Mouse (Mus musculus): ENCODE data around the gene Tns2. TPM values are rescaled to one million over a fixed set of nuclear protein-coding genes. Genes with fewer than 3 reads are reported as not detected.
"Not testable (repeated sequence)": the region's sequence is repeated elsewhere in the genome, so short reads cannot be mapped to it uniquely, and the experiment has no call there.

Tns2 gene
- polyA plus RNA-seq, 1 experiment = 42.5 TPM

DNA sequence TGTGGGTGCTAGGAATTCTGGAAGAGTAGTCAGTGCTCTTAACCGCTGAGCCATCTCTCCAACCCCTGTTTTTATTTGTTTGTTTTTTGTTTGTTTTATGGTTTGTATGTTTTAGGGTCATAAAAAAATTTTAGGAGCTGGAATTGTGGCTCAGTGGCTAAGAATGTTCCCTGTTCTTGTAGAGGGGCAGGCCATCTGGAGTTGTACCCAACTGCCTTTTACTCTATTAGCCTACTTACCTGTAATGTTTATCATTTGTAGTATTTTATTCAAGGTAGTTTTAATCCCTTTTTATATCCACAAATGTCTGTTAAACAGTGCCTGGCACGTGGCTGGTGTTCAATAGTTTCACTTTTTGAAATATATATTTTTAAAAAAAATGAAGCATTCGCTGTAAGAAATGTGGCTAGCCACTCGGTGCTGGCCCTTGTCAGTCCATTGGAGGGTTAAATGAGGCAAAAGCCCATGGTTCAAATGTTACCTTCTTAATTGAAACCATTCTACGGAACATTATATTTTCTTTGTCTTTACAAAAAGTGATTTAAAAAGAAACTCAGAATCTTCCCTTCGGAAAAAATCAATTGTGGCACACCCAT is 27.2 kb upstream of the Tns2 start:
- TF ChIP-seq POLR2A (IDR thresholded peaks at IDR 0.05; ENCODE audit: low read depth, low read length) = no peak
- TF ChIP-seq CTCF (IDR thresholded peaks at IDR 0.05; ENCODE audit: extremely low read depth, insufficient read length, insufficient replicate concordance, low read depth, low read length) = no peak
- WGBS = 10% methylated on average over 6 of the region's 6 CpGs

DNA sequence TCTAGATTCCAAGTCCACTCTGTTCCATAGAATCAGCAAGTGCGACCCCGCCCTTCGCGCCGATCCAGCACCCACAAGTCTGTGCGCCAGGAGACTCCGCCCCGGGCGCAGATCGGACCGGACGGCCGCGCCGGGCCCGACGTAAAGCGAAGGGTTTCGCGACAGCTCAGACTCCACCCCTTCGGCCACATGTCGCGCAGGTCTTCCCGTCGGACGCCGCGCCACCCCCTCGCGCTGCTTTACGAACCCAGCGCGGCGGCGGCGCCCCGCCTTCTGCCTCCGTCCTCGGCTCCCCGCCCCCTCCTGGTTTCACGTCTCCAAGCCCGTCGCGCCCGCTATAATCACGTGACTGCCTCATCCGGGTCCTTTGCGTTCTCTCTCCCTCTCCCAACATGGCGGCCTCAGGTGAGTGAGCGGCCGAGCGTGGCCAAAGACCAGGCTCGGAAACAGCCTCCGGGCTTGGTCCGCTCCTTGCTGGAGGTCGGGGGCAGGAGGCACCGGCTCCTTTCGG is 26.6 kb upstream of the Tns2 start, which contains the start of gene Eif4b:
Eif4b (plus strand) TSS at position 215 of the 511 bp plus-strand sequence.
- Histone ChIP-seq H3K36me3 (ENCODE audit: control insufficient read depth, insufficient read depth, low read length) (no peaks in the 10 kb centered on the region), H3K27me3 (ENCODE audit: control insufficient read depth, insufficient read depth, low read length) (no peaks in the 10 kb centered on the region), H3K4me3 (ENCODE audit: low read depth, low read length) (peak within 1 kb of the TSS; percentile 70), H3K27ac (ENCODE audit: insufficient read depth, low read depth, low read length) (peak within 1 kb of the TSS; percentile 81), H3K4me1 (ENCODE audit: control insufficient read depth, insufficient read depth, insufficient read length, low read length) (peaks cover 2% of the 10 kb centered on the region; the same call in 1 of the 2 replicates)
- TF ChIP-seq CTCF (IDR thresholded peaks at IDR 0.05; ENCODE audit: extremely low read depth, insufficient read length, insufficient replicate concordance, low read depth, low read length) (no peak), POLR2A (IDR thresholded peaks at IDR 0.05; ENCODE audit: low read depth, low read length) (no peak; the same call in 1 of the 2 replicates)
- WGBS = under 1% methylated on average over 58 of the region's 58 CpGs

More for the DNA sequence above, 27.2 kb upstream of the Tns2 start:
- peak overlapping the region; percentile 70; the same call in 1 of the 2 replicates for H3K4me3 ChIP-seq (ENCODE audit: low read depth, low read length)
- H3K27me3 ChIP-seq (ENCODE audit: control insufficient read depth, insufficient read depth, low read length) = no peaks in the 10 kb centered on the region
- H3K36me3 ChIP-seq (ENCODE audit: control insufficient read depth, insufficient read depth, low read length) = no peaks in the 10 kb centered on the region
- H3K4me1 ChIP-seq (ENCODE audit: control insufficient read depth, insufficient read depth, insufficient read length, low read length) = peaks cover 2% of the 10 kb centered on the region; the same call in 1 of the 2 replicates
- H3K27ac ChIP-seq (ENCODE audit: insufficient read depth, low read depth, low read length) = peak overlapping the region; percentile 81

DNA sequence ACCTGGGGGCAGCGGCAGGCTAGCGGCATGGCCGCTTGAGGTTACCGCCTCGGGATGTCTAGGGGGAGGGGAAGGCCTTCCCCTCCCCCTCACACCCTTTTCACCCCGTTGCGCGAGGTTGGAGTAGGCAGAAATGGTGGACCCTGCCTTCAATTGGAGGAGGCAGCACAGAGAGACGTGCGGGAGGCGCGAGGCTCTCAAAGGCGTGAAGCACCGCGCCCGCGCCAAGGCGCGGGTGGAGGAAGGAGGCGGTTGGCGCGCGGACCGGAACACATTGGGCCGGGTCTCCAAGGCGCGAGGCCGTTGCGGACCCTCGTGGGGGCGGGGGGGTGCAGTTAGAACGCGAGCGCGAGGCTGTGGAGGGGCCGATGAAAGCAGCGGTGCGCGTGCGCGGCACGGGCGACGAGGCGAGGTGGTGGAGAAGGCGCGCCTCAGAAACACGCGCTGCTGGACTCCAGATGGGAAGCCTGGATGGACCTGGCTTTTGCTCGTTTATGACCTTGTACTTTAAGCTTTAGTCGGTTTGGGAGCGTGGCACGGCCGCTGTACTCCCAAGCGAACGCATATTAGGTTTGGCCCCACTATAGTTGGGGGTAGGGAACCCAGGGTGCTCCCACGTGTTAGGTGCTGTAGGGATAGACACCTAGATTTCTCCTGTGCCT is 26.0 kb upstream of the Tns2 start:
- Histone ChIP-seq H3K36me3 (ENCODE audit: control insufficient read depth, insufficient read depth, low read length) (peaks cover 2% of the 10 kb centered on the region; the same call in 1 of the 2 replicates), H3K27ac (ENCODE audit: insufficient read depth, low read depth, low read length) (peak overlapping the region; percentile 73), H3K4me3 (ENCODE audit: low read depth, low read length) (peak overlapping the region; percentile 70), H3K4me1 (ENCODE audit: control insufficient read depth, insufficient read depth, insufficient read length, low read length) (peaks cover 4% of the 10 kb centered on the region; the same call in 1 of the 2 replicates), H3K27me3 (ENCODE audit: control insufficient read depth, insufficient read depth, low read length) (no peaks in the 10 kb centered on the region)
- WGBS = under 1% methylated on average over 57 of the region's 57 CpGs
- TF ChIP-seq CTCF (IDR thresholded peaks at IDR 0.05; ENCODE audit: extremely low read depth, insufficient read length, insufficient replicate concordance, low read depth, low read length) (no peak), POLR2A (IDR thresholded peaks at IDR 0.05; ENCODE audit: low read depth, low read length) (no peak; the same call in 1 of the 2 replicates)

DNA sequence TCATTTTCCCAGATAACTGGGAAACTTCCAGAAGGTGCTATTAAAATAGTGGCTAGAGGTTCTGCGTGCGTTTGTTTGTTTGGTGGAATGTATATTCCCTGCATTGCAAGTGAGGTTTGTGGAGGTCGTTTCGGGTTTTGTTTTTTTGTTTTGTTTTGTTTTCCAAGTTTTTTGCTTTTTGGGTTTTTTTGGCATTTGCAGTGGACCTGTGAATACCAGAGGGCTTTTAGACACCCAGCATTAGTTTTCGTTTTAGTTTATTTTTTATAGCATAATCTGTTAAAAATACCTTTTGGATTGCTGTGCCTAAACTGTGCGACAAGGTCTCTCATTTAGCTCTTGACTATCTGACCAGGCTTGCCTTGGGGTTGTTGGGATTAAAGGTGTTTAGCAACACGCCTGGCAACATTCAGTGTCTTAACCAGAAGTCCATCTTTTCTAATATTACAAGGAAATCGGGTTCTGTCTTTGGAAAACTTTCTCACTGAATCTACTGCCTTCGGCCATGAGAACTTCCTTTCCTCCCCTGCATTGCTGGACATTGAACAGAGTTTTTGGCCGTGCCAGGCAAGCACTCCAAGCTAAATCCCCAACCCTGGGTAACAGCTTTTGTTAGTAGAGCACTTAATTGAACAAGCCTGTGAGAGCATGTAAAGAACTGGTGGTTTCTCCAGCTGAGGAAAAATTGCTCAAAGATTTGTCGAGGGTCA is 25.2 kb upstream of the Tns2 start:
- TF ChIP-seq POLR2A (IDR thresholded peaks at IDR 0.05; ENCODE audit: low read depth, low read length) (no peak), CTCF (IDR thresholded peaks at IDR 0.05; ENCODE audit: extremely low read depth, insufficient read length, insufficient replicate concordance, low read depth, low read length) (no peak)
- Histone ChIP-seq H3K4me1 (ENCODE audit: control insufficient read depth, insufficient read depth, insufficient read length, low read length) (peaks cover 5% of the 10 kb centered on the region; the same call in 1 of the 2 replicates), H3K36me3 (ENCODE audit: control insufficient read depth, insufficient read depth, low read length) (peaks cover 2% of the 10 kb centered on the region; the same call in 1 of the 2 replicates), H3K27me3 (ENCODE audit: control insufficient read depth, insufficient read depth, low read length) (no peaks in the 10 kb centered on the region), H3K27ac (ENCODE audit: insufficient read depth, low read depth, low read length) (peak overlapping the region; percentile 73; the same call in 1 of the 2 replicates), H3K4me3 (ENCODE audit: low read depth, low read length) (no peak overlapping the region; the same call in 1 of the 2 replicates)
- WGBS = 4% methylated on average over 11 of the region's 11 CpGs

DNA sequence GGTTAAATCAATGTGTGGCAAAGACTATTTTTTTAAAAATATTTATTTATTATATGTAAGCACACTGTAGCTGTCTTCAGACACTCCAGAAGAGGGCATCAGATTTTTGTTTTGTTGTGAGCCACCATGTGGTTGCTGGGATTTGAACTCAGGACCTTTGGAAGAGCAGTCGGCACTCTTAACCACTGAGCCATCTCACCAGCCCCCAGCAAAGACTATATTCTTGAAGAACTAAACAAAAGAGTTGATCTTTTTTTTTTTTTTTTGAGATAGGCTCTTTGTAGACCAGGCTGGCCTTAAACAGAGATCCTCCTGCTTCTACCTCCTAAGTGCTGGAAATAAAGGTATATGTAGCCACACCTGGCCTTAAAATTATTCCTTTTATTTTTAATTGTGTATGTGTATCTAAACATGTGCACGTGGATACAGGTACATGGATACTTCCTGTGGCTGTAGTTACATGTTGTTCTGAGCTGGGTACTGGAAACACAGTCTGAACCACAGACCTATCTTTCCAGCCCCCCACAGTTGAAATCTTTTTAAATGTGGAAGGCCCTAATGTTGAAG is 23.0 kb upstream of the Tns2 start:
- peaks cover 11% of the 10 kb centered on the region for H3K36me3 ChIP-seq (ENCODE audit: control insufficient read depth, insufficient read depth, low read length)
- 55% methylated on average over 2 of the region's 2 CpGs for WGBS

DNA sequence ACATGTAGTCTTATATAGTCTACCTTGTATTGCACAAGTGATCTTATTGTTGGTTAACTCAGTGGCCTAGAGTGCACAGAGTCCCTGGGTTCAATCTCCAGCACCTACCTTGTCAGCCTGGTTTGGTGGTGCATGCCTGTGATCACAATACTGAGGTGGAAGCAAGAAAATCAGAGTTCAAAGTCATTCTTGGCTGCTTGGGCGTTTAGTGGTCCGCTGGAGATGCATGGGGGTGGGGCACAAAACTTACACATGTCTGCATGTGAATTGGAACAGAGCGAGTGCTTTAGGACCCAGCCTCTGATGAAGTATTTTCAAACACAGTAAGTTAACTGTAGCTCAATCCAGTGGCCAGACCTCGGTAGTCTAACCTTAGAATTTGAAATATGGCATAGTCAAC is 21.0 kb upstream of the Tns2 start:
- Histone ChIP-seq H3K36me3 (ENCODE audit: control insufficient read depth, insufficient read depth, low read length) (peaks cover 27% of the 10 kb centered on the region), H3K27ac (ENCODE audit: insufficient read depth, low read depth, low read length) (no peak overlapping the region), H3K4me1 (ENCODE audit: control insufficient read depth, insufficient read depth, insufficient read length, low read length) (peaks cover 7% of the 10 kb centered on the region; the same call in 1 of the 2 replicates), H3K4me3 (ENCODE audit: low read depth, low read length) (no peak overlapping the region), H3K27me3 (ENCODE audit: control insufficient read depth, insufficient read depth, low read length) (no peaks in the 10 kb centered on the region)
- WGBS = 58% methylated on average over 4 of the region's 4 CpGs
- TF ChIP-seq CTCF (IDR thresholded peaks at IDR 0.05; ENCODE audit: extremely low read depth, insufficient read length, insufficient replicate concordance, low read depth, low read length) = no peak
- TF ChIP-seq POLR2A (IDR thresholded peaks at IDR 0.05; ENCODE audit: low read depth, low read length) = no peak

More for the DNA sequence above, 23.0 kb upstream of the Tns2 start:
- Histone ChIP-seq H3K4me3 (ENCODE audit: low read depth, low read length) (no peak overlapping the region), H3K27ac (ENCODE audit: insufficient read depth, low read depth, low read length) (no peak overlapping the region), H3K27me3 (ENCODE audit: control insufficient read depth, insufficient read depth, low read length) (no peaks in the 10 kb centered on the region), H3K4me1 (ENCODE audit: control insufficient read depth, insufficient read depth, insufficient read length, low read length) (peaks cover 7% of the 10 kb centered on the region; the same call in 1 of the 2 replicates)
- TF ChIP-seq CTCF (IDR thresholded peaks at IDR 0.05; ENCODE audit: extremely low read depth, insufficient read length, insufficient replicate concordance, low read depth, low read length) = no peak
- no peak for TF ChIP-seq POLR2A (IDR thresholded peaks at IDR 0.05; ENCODE audit: low read depth, low read length)

DNA sequence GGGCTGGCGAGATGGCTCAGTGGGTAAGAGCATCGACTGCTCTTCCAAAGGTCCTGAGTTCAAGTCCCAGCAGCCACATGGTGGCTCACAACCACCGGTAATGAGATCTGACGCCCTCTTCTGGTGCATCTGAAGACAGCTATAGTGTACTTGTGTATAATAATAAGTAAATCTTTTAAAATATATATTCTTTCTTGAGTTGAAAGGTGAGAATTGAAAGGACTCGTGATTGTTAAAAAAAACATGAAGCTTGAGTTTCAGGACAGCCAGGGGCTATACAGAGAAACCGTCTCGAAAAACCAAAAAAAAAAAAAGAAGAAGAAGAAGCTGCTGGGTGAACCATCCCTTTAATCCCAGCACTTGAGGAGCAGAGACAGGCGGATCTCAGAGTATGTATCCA is 20.3 kb upstream of the Tns2 start:
- H3K36me3 ChIP-seq (ENCODE audit: control insufficient read depth, insufficient read depth, low read length) = peaks cover 33% of the 10 kb centered on the region
- 58% methylated on average over 8 of the region's 8 CpGs for WGBS
- not testable (repeated sequence) for H3K4me1 ChIP-seq (ENCODE audit: control insufficient read depth, insufficient read depth, insufficient read length, low read length); H3K4me3 ChIP-seq (ENCODE audit: low read depth, low read length); H3K27ac ChIP-seq (ENCODE audit: insufficient read depth, low read depth, low read length); H3K27me3 ChIP-seq (ENCODE audit: control insufficient read depth, insufficient read depth, low read length)
